Mouse (Mus musculus) left cerebral cortex, postnatal 25 days (tissue): ENCODE results near the gene Gm21973. TPM values are rescaled to one million over a fixed set of nuclear protein-coding genes. Genes with fewer than 3 reads are reported as not detected.
A peak's percentile ranks its signal among the peaks of the same experiment; 100 is the strongest.

Source experiments
- DNase-seq, 2 experiments: peaks; one replicate each; pipeline ENCODE4 v3.0.0; 2022; ENCODE audit warnings: low spot score in 2 of 2, mixed read lengths in 1 of 2
- intact Hi-C: fragments of 180-260 bp; cut with DNase I; formaldehyde crosslinking; loops from one replicate; pipeline ENCODE4 v1.15.1; 2025
- total RNA-seq, 2 experiments: library from RNA; stranded (reverse); gene quantifications; 2 replicates each; pipeline ENCODE4 v1.2.3; 2021

The Gm21973 gene
- total RNA-seq: not detected

- no peak for DNase-seq
- intact Hi-C loops: no loop called here
Measured at GRCm38 (mm10) chr15:10325080-10325479, at the start of gene Gm21973. Gene Gm21973 (plus strand): TSS chr15:10325380.

DNA sequence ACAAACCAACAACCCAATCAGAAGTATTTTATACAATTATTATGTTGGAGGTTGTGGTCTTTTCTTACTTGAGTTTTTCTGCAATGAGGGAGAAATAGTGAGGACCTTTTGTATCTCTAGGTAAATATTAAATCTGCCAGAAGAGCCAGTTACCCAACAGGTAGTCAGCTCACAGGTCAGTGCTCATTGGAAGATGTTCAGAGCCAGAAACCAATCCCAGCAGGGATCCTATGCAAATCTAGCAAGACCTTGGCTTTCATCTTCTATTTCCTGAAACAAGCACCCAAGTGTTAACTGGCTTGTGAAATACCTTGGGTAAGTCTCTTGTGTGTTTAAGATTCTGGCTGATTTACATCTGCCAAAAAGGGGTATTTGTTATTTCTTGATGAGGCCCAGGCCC, 48.8 kb upstream of the Gm21973 start:
- no peak for DNase-seq
- intact Hi-C loops: no loop called here

GRCm38 (mm10) chr15:10277461-10277860, 47.7 kb upstream of the Gm21973 start:
- intact Hi-C loops: no loop called here
- no peak for DNase-seq

- intact Hi-C loops: no loop called here
Measured at GRCm38 (mm10) chr15:10281546-10281945, 43.6 kb upstream of the Gm21973 start.

GRCm38 (mm10) chr15:10283661-10284060, 41.5 kb upstream of the Gm21973 start:
- DNase-seq: no peak
- intact Hi-C loops: no loop called here

More at GRCm38 (mm10) chr15:10281546-10281945, 43.6 kb upstream of the Gm21973 start:
- DNase-seq: no peak

DNA sequence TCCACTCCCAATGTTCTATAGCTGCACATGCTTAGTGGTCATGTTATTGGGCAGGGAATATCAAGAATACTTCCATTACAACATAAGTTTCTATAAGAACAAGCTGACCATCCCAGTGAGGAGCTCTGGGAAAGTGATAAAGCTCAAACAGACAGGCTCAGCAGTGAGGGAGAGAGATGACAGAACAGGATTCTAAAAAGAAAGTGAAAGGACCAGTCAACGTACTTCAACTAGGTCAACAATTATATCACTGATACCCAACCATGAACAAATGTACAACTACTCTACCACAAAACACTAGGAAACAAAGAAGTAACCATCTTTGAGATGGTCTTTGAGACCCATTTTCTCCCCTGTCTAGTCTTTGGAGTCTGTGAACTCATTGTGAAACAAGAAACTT, 28.6 kb upstream of the Gm21973 start:
- DNase-seq: no peak
- intact Hi-C loops: no loop called here

DNA sequence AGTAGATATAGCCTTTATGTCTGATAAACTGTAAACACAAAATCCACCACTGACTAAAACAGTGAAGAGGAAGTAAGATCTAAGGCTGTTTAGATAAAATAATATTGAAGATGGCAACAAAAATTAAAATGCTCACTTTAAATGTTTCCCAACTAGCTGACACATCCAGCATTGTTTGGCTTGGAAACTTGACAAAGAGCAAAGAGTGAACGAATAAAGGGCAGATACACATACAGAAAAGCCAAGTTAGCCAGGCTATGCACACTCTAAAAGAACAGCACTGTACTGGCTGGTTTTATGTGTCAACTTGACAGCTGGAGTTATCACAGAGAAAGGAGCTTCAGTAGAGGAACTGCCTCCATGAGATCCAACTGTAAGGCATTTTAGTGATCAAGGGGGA, 27.1 kb upstream of the Gm21973 start:
- intact Hi-C loops: no loop called here

GRCm38 (mm10) chr15:10299467-10299866, 25.7 kb upstream of the Gm21973 start:
- DNase-seq: no peak
- intact Hi-C loops: no loop called here

More for the DNA sequence above, 27.1 kb upstream of the Gm21973 start:
- DNase-seq: no peak

- intact Hi-C loops: loop anchor here (5.0 kb wide), 1 partner anchor 444 kb away; no protein-coding TSS in a partner anchor
- DNase-seq: peak; percentile 10 to 40
Measured at GRCm38 (mm10) chr15:10306461-10306860, 18.7 kb upstream of the Gm21973 start.

- intact Hi-C loops: loop anchor here (2.0 kb wide), 1 partner anchor 857 kb away; no protein-coding TSS in a partner anchor
- DNase-seq: no peak
Measured at GRCm38 (mm10) chr15:10311826-10312225, 13.4 kb upstream of the Gm21973 start.

GRCm38 (mm10) chr15:10313522-10314455, 11.4 kb upstream of the Gm21973 start:
- DNase-seq: peak; percentile 60 to 72
- intact Hi-C loops: loop anchor here (2.0 kb wide), 1 partner anchor 859 kb away; no protein-coding TSS in a partner anchor

- intact Hi-C loops: no loop called here
- no peak for DNase-seq
Measured at GRCm38 (mm10) chr15:10330626-10331025, 5.4 kb downstream of the Gm21973 start.

DNA sequence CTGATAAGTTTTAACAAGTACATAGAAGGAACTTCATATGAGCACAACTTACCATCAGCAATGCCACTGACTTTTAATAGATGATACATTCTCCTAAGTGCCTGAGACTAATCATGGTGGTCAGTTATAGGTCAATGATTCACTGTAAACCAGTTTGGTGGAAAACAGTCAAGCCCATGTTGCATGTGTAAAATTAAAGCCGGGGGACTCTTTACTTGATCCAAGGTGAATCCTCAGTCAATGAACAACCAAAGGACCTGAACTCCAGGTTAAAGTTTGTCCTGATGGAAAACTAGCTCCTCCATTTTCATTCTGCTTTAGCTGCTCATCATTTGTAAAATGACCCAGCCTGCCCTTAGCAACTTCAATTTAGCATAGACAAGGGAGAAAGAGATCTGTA, 7.4 kb downstream of the Gm21973 start:
- DNase-seq: no peak
- intact Hi-C loops: no loop called here

- intact Hi-C loops: no loop called here
- peak in 1 of 2 experiments; percentile 2 for DNase-seq
Measured at GRCm38 (mm10) chr15:10338606-10339005, 13.4 kb downstream of the Gm21973 start.

DNA sequence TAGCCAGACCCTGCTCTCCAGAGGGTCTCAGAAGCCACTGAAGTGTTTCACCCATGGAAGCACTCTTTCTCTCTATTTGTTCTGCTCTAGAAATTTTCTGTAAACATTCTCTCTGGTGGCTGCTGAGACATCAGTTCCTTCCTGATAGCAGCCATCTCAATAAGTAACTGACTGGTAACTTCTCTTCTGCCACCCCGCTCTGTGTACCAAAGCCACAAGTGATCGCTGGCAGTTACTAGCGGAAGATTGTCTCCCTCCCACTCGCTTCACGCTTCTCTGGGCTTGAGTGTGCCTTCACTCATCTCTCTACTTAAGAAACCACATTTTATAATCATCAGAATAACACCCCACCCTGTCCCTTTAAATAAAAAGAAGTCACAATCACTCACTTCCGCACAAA, 21.9 kb downstream of the Gm21973 start:
- intact Hi-C loops: no loop called here

GRCm38 (mm10) chr15:10358039-10358948, 33.1 kb downstream of the Gm21973 start, which contains the start of gene Agxt2:
Gene Agxt2 (plus strand): TSS chr15:10358532.
- DNase-seq: no peak

More for the DNA sequence above, 21.9 kb downstream of the Gm21973 start:
- no peak for DNase-seq

GRCm38 (mm10) chr15:10366331-10366730, 41.2 kb downstream of the Gm21973 start:
- DNase-seq: no peak
- intact Hi-C loops: no loop called here

More at GRCm38 (mm10) chr15:10358039-10358948, 33.1 kb downstream of the Gm21973 start, which contains the start of gene Agxt2:
- intact Hi-C loops: loop anchor here (1.0 kb wide), 1 partner anchor 9 kb away; no protein-coding TSS in a partner anchor

DNA sequence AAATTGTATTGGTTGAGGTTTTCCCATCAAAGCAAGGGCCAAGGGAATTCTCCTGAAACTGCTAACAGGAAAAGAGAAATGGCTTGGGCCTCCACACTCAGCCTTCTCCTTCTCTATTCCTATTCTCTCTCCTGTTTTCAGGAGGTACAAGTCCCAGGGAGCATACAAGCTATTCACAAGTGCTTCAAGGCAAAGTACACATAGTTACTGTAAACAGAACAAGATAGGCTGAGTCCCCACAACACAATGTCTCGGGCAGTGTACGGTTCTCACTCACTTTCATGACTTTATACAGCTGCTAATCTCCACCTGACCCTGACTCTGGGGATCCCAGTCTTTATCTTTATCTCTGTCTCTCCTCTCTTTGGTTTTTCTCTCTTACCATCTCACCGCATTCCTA, 50.2 kb downstream of the Gm21973 start:
- no peak for DNase-seq
- intact Hi-C loops: no loop called here

DNA sequence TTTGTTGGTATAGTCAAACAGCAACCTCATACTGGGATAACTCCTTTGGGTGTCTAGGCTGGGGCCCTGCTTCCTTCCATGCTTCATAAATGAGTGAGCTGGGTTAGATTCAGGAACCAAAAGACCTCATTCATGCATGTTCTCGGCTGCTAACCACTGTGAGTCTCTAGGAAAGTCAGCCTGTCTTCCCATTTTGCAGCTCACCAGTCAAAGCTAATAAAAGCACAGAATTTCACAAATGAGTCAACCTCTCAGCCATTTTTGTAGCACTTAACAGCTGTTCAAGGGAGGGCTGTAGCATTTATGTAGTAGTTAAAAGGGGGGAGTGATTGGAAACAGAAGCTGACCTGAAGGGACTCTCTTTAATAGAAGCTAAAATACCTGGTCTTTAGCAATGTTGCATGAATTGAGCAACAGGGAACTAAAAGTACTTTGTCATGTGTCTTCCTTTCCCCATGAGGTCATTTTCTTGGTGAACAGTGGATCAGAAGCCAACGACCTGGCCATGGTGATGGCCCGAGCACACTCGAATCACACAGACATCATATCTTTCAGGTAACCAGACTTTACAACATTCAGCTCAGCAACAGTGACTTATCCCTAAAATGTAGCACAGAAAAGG, 53.3 kb downstream of the Gm21973 start:
- intact Hi-C loops: no loop called here
- peak; percentile 7 to 70 for DNase-seq
